Mouse (Mus musculus): ENCODE data around the gene Inha.

Inha gene

DNA sequence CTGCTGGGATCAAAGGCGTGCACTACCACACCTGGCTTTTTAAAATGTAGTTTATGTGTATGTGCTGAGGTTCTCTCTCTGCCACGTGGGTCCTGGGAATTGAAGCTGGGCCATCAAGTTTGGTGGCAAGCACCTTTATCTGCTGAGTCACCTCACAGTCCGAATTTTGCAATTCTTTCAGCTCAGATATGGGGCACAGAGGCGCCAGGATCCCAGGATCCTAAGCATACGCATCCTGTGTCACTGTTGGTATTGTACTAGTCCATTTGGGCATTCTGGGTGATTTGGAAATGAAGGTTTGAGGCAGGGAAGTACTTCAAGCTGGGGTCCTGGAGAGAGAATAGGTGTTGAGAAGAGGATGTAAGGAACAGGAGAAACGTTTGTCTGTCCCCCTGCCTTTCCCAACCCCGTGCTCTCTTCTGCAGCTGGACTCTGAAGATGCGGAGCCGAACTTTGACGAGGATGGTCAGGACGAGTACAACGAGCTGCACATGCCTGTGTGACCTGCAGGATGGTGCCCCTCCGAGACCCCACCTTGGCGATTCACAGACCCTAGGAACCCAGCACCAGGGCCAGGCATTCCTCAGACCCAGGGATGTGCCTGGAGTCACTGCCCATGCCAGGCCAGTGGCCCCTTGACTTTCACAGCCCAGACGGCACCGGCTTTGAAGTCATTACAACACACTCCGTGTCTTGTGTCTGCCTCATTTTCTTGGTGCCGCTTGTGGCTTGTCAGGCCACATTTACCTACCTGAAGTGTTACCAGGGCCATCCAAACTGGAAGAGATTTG is 51.7 kb downstream of the Inha start:
- no peak for DNase-seq (ENCODE audit: low spot score in 2 of 2)

DNA sequence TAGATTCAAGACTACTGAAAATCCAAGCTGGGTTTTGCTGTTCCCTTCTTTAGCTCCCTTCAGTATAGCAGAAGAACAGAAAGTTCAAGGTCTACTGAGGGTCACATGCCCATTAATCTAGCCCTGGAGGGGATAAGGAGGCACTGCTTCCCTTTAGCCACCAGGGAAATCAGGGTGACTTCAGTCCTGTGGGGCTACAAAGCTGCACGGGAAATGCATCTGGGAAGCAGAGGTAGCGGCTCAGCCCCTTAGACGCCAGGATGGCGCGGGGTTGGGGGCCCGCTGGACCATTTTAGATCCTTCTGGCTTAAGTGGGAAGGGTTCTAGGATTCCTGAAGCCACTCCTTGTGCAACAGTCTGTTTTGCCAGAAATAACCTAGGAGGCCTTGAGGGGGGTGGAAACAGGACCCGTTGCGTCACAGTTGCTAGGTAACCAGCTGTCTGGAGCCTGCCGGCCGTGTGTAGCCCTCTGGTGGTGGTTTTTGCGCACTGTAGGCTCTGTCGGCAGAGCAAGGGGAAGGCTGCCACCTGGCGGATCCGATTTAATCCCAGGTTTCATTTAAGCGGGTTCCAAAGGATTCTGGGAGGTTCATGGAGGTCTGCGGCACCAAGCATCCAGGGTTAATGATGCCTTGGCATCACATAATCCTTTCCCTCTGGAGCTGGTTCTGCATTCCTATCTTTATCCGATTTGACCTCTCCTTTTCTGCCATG is 52.5 kb downstream of the Inha start:
- peak; percentile 86 to 93 for DNase-seq (ENCODE audit: low spot score in 2 of 2)
